Mouse (Mus musculus) limb, embryonic 12.5 days (tissue): ENCODE measurements around the gene Nefh. TPM values are rescaled to one million over a fixed set of nuclear protein-coding genes. Genes with fewer than 3 reads are reported as not detected.
A peak's percentile ranks its signal among the peaks of the same experiment; 100 is the strongest.

ENCODE experiments used
- ATAC-seq: fragments of 200-750 bp; cut with Nextera tagmentation; 2 replicates; pipeline ENCODE4 v1.8.0; 2017; ENCODE audit warnings: low read depth, moderate TSS enrichment; ENCODE audit not compliant: insufficient number of reproducible peaks, insufficient read depth, low FRiP score, low TSS enrichment
- H3K27ac ChIP-seq: fragments of 300-500 bp; sonication (generic); 2 replicates; pipeline ENCODE4 v1.5.1; 2016; ENCODE audit warnings: mild to moderate bottlenecking, moderate library complexity
- H3K27me3 ChIP-seq: fragments of 300-500 bp; sonication (generic); 2 replicates; pipeline ENCODE4 v1.6.1; 2016; ENCODE audit warnings: mild to moderate bottlenecking, moderate library complexity
- H3K36me3 ChIP-seq: fragments of 300-500 bp; sonication (generic); 2 replicates; pipeline ENCODE4 v1.6.1; 2016; ENCODE audit warnings: mild to moderate bottlenecking, moderate library complexity
- H3K4me1 ChIP-seq: fragments of 300-500 bp; sonication (generic); replicated peaks from 2 replicates; pipeline ENCODE4 v1.6.1; 2016
- H3K4me2 ChIP-seq: fragments of 300-500 bp; sonication (generic); 2 replicates; pipeline ENCODE4 v1.6.1; 2016; ENCODE audit warnings: mild to moderate bottlenecking, moderate library complexity
- H3K4me3 ChIP-seq: fragments of 300-500 bp; sonication (generic); replicated peaks from 2 replicates; pipeline ENCODE4 v1.5.1; 2016; ENCODE audit warnings: mild to moderate bottlenecking
- H3K9ac ChIP-seq: fragments of 300-500 bp; sonication (generic); replicated peaks from 2 replicates; pipeline ENCODE4 v1.6.1; 2016; ENCODE audit warnings: mild to moderate bottlenecking, moderate library complexity
- H3K9me3 ChIP-seq: fragments of 300-500 bp; sonication (generic); 2 replicates; pipeline ENCODE4 v1.6.1; 2016; ENCODE audit warnings: mild to moderate bottlenecking, moderate library complexity
- WGBS: fragments of 180-500 bp; shearing (Covaris S2); methylation state at CpG from one replicate; pipeline ENCODE4 v1.1.7; 2016; 5-methylcytosine and 5-hydroxymethylcytosine counted together
- polyA plus RNA-seq: library from polyadenylated mRNA; unstranded; fragments of >200 nt; fragmentation: Nextera tagmentation; extraction: Ambion mirVana; gene quantifications from 2 replicates; pipeline ENCODE4 v1.2.1, GENCODE M21; 2016

The Nefh gene
- polyA plus RNA-seq, 1 experiment from 2014 or later = 0.19 TPM

- no peak overlapping the region for H3K27ac ChIP-seq
- H3K4me2 ChIP-seq = no peak overlapping the region
- 0 out of 2 replicates have a peak, but pooled peaks have one; percentile 44 for ATAC-seq
- no peaks in the 10 kb centered on the region for H3K36me3 ChIP-seq
- H3K9me3 ChIP-seq = no peaks in the 10 kb centered on the region
- no peak overlapping the region for H3K4me3 ChIP-seq
- peaks cover 99% of the 10 kb centered on the region for H3K27me3 ChIP-seq
- no peak overlapping the region for H3K9ac ChIP-seq
- WGBS = 7% methylated on average over 23 of the region's 23 CpGs
- H3K4me1 ChIP-seq = peaks cover 16% of the 10 kb centered on the region
Measured at GRCm38 (mm10) chr11:4949256-4950044, 1.6 kb upstream of the Nefh start.

DNA sequence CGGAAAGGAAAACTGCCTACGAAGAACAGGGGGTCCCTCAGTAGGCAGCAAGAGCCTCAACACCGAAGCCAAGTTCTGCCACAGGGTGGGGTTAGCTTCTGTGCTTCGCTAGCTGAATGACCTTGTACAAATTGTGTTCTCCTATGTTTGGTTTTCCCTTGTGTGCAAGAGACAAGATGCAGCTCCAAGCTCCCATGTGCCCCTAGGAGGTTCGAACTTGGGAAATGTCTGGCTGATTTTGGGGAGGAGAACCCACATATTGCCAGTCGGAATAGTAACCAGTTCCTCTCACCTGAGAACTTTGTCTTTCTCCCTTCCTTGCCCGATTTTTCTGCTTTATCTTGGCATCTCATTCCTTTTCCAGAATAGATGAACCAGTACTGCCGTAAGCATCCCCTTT, 928 bp upstream of the Nefh start:
- H3K4me1 ChIP-seq = peaks cover 16% of the 10 kb centered on the region
- H3K27me3 ChIP-seq = peaks cover 99% of the 10 kb centered on the region
- ATAC-seq = no peak
- no peaks in the 10 kb centered on the region for H3K36me3 ChIP-seq
- H3K4me2 ChIP-seq = no peak overlapping the region
- WGBS = 42% methylated on average over 8 of the region's 8 CpGs
- no peaks in the 10 kb centered on the region for H3K9me3 ChIP-seq
- no peak overlapping the region for H3K27ac ChIP-seq
- H3K4me3 ChIP-seq = no peak overlapping the region
- H3K9ac ChIP-seq = no peak overlapping the region

DNA sequence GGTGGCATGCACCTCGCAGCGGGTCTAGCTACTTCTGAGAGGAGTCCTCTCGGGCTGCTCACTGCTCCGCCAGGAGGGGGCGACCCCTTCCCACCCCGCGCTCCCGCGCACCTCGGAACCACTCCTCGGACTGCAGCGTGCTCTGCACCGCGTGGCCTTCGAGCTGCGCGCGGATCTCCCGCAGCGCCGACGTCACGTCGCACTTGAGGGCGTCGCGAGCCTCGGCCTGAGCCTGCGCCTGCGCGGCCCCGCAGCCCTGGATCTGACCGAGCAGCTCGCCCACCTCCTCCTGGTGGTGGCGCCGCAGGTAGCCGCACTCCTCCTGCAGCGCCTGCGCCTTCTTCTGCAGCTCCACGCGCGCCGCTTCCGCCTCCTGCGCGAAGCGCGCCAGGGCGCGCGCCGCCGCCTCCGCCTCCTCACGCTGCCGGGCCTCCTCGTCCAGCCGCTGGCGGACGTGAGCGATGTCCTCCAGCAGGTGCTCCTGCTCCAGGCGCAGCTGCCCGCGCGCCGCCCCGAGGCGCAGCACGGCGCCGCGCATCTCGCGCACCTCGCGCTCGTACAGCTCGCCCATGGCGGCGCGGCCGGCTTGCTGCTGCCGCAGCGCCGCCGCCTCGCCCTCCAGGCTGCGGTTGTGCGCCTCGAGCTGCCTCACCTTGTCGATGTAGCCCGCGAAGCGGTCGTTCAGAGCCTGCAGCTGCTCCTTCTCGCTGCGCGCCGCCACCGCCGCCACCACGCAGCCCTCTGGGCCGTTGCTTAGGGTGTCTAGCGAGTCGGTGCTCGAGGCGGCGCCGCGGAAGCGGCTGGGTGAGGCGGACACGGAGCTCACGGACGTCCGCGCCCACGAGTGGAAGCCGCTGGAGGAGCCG, 684 bp downstream of the Nefh start:
- peak overlapping the region; percentile 88 for H3K4me2 ChIP-seq
- ATAC-seq = peak; percentile 54
- peak overlapping the region; percentile 52 for H3K4me3 ChIP-seq
- H3K9me3 ChIP-seq = no peaks in the 10 kb centered on the region
- H3K4me1 ChIP-seq = peaks cover 16% of the 10 kb centered on the region
- under 1% methylated on average over 106 of the region's 120 CpGs for WGBS
- peak overlapping the region; percentile 37; the same call in 1 of the 2 replicates for H3K9ac ChIP-seq
- H3K27me3 ChIP-seq = peaks cover 98% of the 10 kb centered on the region
- no peaks in the 10 kb centered on the region for H3K36me3 ChIP-seq
- H3K27ac ChIP-seq = no peak overlapping the region

DNA sequence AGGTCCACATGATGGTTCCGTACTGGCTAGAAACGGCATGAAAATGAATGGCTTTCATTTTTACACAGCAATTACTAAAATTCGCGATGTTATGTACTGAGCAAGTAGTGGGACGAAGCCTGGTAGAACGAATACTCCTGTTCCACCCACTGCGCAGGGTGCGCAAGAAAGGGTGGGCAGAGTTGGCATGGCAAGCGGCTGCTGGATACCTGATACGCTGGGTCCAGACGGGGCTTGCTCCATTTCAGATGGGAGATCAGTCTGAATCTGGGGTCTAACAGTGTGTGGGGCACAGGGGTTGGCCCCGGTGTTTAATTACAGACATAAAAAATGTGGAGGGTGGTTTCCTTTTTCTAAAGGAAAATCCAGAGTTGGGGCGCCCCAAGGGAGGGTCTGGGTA, 1.3 kb downstream of the Nefh start:
- H3K9me3 ChIP-seq = no peaks in the 10 kb centered on the region
- no peak for ATAC-seq

GRCm38 (mm10) chr11:4936243-4936642, 11.6 kb downstream of the Nefh start:
- Histone ChIP-seq H3K4me3 (no peak overlapping the region), H3K27me3 (peaks cover 7% of the 10 kb centered on the region), H3K9me3 (no peaks in the 10 kb centered on the region), H3K4me1 (peaks cover 7% of the 10 kb centered on the region), H3K36me3 (no peaks in the 10 kb centered on the region), H3K9ac (no peak overlapping the region), H3K27ac (no peak overlapping the region), H3K4me2 (no peak overlapping the region)
- WGBS = 88% methylated on average over 5 of the region's 5 CpGs
- no peak for ATAC-seq

More for the DNA sequence above, 1.3 kb downstream of the Nefh start:
- H3K9ac ChIP-seq = no peak overlapping the region
- 44% methylated on average over 13 of the region's 13 CpGs for WGBS
- peaks cover 16% of the 10 kb centered on the region for H3K4me1 ChIP-seq
- H3K4me3 ChIP-seq = peak overlapping the region; percentile 52
- H3K27ac ChIP-seq = no peak overlapping the region
- peak overlapping the region; percentile 88 for H3K4me2 ChIP-seq
- peaks cover 98% of the 10 kb centered on the region for H3K27me3 ChIP-seq
- no peaks in the 10 kb centered on the region for H3K36me3 ChIP-seq

DNA sequence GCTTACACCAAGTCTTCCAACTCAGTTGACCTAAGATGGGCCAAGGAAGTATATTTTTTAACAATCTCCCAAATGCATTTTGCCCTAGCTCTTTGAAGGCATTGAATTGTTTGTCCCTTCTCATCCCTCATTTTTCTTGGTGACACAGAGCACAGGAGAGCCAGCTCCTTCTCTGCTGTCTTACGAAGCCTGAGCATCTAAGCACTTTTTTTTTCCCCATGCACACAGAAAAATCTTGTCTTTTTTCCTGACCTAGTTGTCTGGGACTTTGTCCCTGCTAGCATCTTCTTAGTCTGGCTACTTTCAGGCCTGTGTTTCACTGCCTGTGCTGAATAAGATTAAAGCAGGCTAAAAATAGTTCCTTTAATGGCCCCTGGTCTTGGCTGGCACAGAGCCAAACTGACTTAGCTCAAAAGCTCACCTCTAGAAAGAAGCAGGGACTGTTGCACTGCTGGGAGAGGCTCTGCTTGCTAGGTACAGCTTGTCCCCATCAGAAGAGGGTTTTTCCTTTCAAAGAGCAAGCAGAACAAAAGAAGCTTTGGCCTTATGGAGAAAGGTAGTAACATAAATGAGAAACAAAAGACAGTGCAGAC, 16.8 kb downstream of the Nefh start:
- no peaks in the 10 kb centered on the region for H3K27me3 ChIP-seq
- peak overlapping the region; percentile 62; the same call in 1 of the 2 replicates for H3K27ac ChIP-seq
- 0 out of 2 replicates have a peak, but pooled peaks have one; percentile 47 for ATAC-seq
- no peak overlapping the region for H3K4me2 ChIP-seq
- H3K9ac ChIP-seq = peak overlapping the region; percentile 28
- WGBS = 66% methylated on average over 1 of the region's 1 CpGs
- H3K4me3 ChIP-seq = no peak overlapping the region
- peaks cover 20% of the 10 kb centered on the region for H3K4me1 ChIP-seq
- no peaks in the 10 kb centered on the region for H3K9me3 ChIP-seq
- H3K36me3 ChIP-seq = peaks cover 45% of the 10 kb centered on the region

- Histone ChIP-seq H3K4me2 (no peak overlapping the region), H3K4me1 (peaks cover 20% of the 10 kb centered on the region), H3K9ac (no peak overlapping the region), H3K9me3 (no peaks in the 10 kb centered on the region), H3K4me3 (no peak overlapping the region), H3K27me3 (no peaks in the 10 kb centered on the region), H3K27ac (no peak overlapping the region), H3K36me3 (peaks cover 84% of the 10 kb centered on the region)
- 86% methylated on average over 3 of the region's 3 CpGs for WGBS
- ATAC-seq = no peak
Measured at GRCm38 (mm10) chr11:4927224-4927623, 20.6 kb downstream of the Nefh start.

DNA sequence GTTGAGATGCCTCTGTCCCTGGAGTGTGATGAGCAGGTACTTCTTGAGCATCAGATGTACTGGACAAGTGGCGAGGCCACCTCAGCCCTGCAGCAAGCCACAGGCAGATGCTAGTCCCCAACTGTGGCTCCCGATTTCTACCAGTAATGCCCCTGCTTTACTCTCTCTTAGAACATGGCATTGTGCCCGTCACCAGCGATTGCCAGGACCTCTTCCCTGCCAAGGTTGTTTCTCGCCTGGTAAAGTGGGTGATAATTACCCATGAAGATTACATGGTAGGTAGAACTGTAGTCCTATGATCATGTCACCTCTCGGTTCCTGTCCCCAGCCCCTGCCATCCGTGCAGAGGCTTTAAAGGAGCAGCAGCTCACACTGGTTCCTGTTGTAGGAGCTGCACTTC, 26.1 kb downstream of the Nefh start:
- Histone ChIP-seq H3K9ac (no peak overlapping the region), H3K36me3 (peaks cover 98% of the 10 kb centered on the region)
- WGBS = 89% methylated on average over 7 of the region's 7 CpGs

GRCm38 (mm10) chr11:4921281-4921680, 26.6 kb downstream of the Nefh start:
- H3K36me3 ChIP-seq = peaks cover 97% of the 10 kb centered on the region
- no peak overlapping the region for H3K4me3 ChIP-seq
- H3K9ac ChIP-seq = no peak overlapping the region
- H3K27me3 ChIP-seq = no peaks in the 10 kb centered on the region
- H3K9me3 ChIP-seq = no peaks in the 10 kb centered on the region
- no peak for ATAC-seq
- H3K4me2 ChIP-seq = no peak overlapping the region
- 86% methylated on average over 2 of the region's 2 CpGs for WGBS
- no peaks in the 10 kb centered on the region for H3K4me1 ChIP-seq
- no peak overlapping the region for H3K27ac ChIP-seq

More for the DNA sequence above, 26.1 kb downstream of the Nefh start:
- Histone ChIP-seq H3K4me2 (no peak overlapping the region), H3K4me1 (no peaks in the 10 kb centered on the region), H3K9me3 (no peaks in the 10 kb centered on the region), H3K4me3 (no peak overlapping the region), H3K27me3 (no peaks in the 10 kb centered on the region), H3K27ac (no peak overlapping the region)
- ATAC-seq = no peak

- Histone ChIP-seq H3K36me3 (peaks cover 95% of the 10 kb centered on the region), H3K27me3 (no peaks in the 10 kb centered on the region), H3K9me3 (no peaks in the 10 kb centered on the region), H3K27ac (no peak overlapping the region), H3K4me3 (no peak overlapping the region), H3K4me2 (no peak overlapping the region), H3K9ac (no peak overlapping the region), H3K4me1 (no peaks in the 10 kb centered on the region)
- no peak for ATAC-seq
- 61% methylated on average over 1 of the region's 1 CpGs for WGBS
Measured at GRCm38 (mm10) chr11:4916068-4916467, 31.8 kb downstream of the Nefh start.

- WGBS = 93% methylated on average over 6 of the region's 6 CpGs
- no peaks in the 10 kb centered on the region for H3K9me3 ChIP-seq
- H3K4me3 ChIP-seq = no peak overlapping the region
- H3K4me1 ChIP-seq = no peaks in the 10 kb centered on the region
- H3K36me3 ChIP-seq = peaks cover 82% of the 10 kb centered on the region
- no peaks in the 10 kb centered on the region for H3K27me3 ChIP-seq
- no peak overlapping the region for H3K27ac ChIP-seq
- no peak overlapping the region for H3K9ac ChIP-seq
- ATAC-seq = no peak
- H3K4me2 ChIP-seq = no peak overlapping the region
Measured at GRCm38 (mm10) chr11:4906231-4906630, 41.6 kb downstream of the Nefh start.
